8 mouse cellular contexts compared by ENCODE assay signal in genomic region chr10:94311511-94312006, GRCm38 (mm10). TPM values are rescaled to one million over a fixed set of nuclear protein-coding genes. Genes with fewer than 3 reads are reported as not detected.
DNase-seq lines count a peak whose midpoint lies in the region; ATAC-seq and TF ChIP-seq lines count a peak whose summit lies in the region.

TSS of gene Tmcc3 (plus strand) at chr10:94311949.

- no peaks in the 10 kb centered on the region; the same call in 1 of the 2 replicates for H3K27me3 ChIP-seq in ES-Bruce4 (ENCODE audit: control insufficient read depth, insufficient read depth, low read length, poor library complexity, severe bottlenecking)
- H3K27me3 ChIP-seq in embryonic facial prominence, embryonic 13.5 days = peaks cover 43% of the 10 kb centered on the region
- H3K27me3 ChIP-seq in heart, embryonic 15.5 days = peaks cover 9% of the 10 kb centered on the region
- 0 out of 2 replicates have a peak, but pooled peaks cover 4% of the 10 kb centered on the region for H3K27me3 ChIP-seq in neural tube, embryonic 13.5 days

- TF ChIP-seq POLR2A in ES-Bruce4 (IDR thresholded peaks at IDR 0.05; ENCODE audit: insufficient read depth, low read length) = no peak

- peak within 1 kb of the TSS; percentile 59 for H3K4me3 ChIP-seq in ES-Bruce4 (ENCODE audit: low read depth, low read length)
- H3K4me3 ChIP-seq in embryonic facial prominence, embryonic 13.5 days = peak within 1 kb of the TSS; percentile 50
- H3K4me3 ChIP-seq in heart, embryonic 15.5 days = peak within 1 kb of the TSS; percentile 57
- H3K4me3 ChIP-seq in neural tube, embryonic 13.5 days = peak within 1 kb of the TSS; percentile 48

- H3K9me3 ChIP-seq in ES-Bruce4 (replicated peaks; ENCODE audit: control insufficient read depth, insufficient read depth, low read length, poor library complexity, severe bottlenecking) = no peaks in the 10 kb centered on the region
- H3K9me3 ChIP-seq in embryonic facial prominence, embryonic 13.5 days = no peaks in the 10 kb centered on the region; the same call in 1 of the 2 replicates
- H3K9me3 ChIP-seq in heart, embryonic 15.5 days (replicated peaks) = no peaks in the 10 kb centered on the region
- H3K9me3 ChIP-seq in neural tube, embryonic 13.5 days = no peaks in the 10 kb centered on the region

- peak; percentile 24 for ATAC-seq in frontal cortex, adult (ENCODE audit: low TSS enrichment)
- ATAC-seq in embryonic facial prominence, embryonic 13.5 days (ENCODE audit: insufficient number of reproducible peaks, insufficient read depth, low FRiP score, low TSS enrichment, low read depth) = no peak
- ATAC-seq in heart, embryonic 15.5 days (replicated peaks; ENCODE audit: insufficient number of reproducible peaks, insufficient read depth, low FRiP score, low read depth) = no peak
- peak; percentile 30; the same call in 1 of the 2 replicates for ATAC-seq in neural tube, embryonic 13.5 days (ENCODE audit: low read depth)

- H3K27ac ChIP-seq in ES-Bruce4 (ENCODE audit: insufficient read depth, low read length) = no peak within 1 kb of the TSS
- no peak within 1 kb of the TSS for H3K27ac ChIP-seq in embryonic facial prominence, embryonic 13.5 days
- no peak within 1 kb of the TSS for H3K27ac ChIP-seq in heart, embryonic 15.5 days
- H3K27ac ChIP-seq in neural tube, embryonic 13.5 days (replicated peaks) = no peak within 1 kb of the TSS

- intact Hi-C loops in left cerebral cortex, postnatal 10 days (cut with DNase I) = no loop called here

- no peak for DNase-seq in frontal cortex, postnatal 25 days (ENCODE audit: low spot score in 2 of 2)
- no peak for DNase-seq in left cerebral cortex, postnatal 10 days (ENCODE audit: extremely low spot score in 1 of 2, low spot score in 2 of 2)
- no peak for DNase-seq in c-Kit-positive CD71-positive TER-119-positive erythroid progenitor cells, embryonic 14.5 days (ENCODE audit: low spot score)

- WGBS in embryonic facial prominence, embryonic 13.5 days = 3% methylated on average over 19 of the region's 19 CpGs
- 2% methylated on average over 19 of the region's 19 CpGs for WGBS in heart, embryonic 15.5 days
- WGBS in neural tube, embryonic 13.5 days = 2% methylated on average over 19 of the region's 19 CpGs

- TF ChIP-seq CTCF in ES-Bruce4 (IDR thresholded peaks at IDR 0.05; ENCODE audit: low read depth, low read length) = peak; percentile 11

- peak within 1 kb of the TSS; percentile 97 for H3K4me2 ChIP-seq in embryonic facial prominence, embryonic 13.5 days
- H3K4me2 ChIP-seq in heart, embryonic 15.5 days = peak within 1 kb of the TSS; percentile 91
- peak within 1 kb of the TSS; percentile 91 for H3K4me2 ChIP-seq in neural tube, embryonic 13.5 days

- no peaks in the 10 kb centered on the region for H3K36me3 ChIP-seq in ES-Bruce4 (ENCODE audit: control insufficient read depth, insufficient read depth, low read length, poor library complexity, severe bottlenecking)
- H3K36me3 ChIP-seq in embryonic facial prominence, embryonic 13.5 days = no peaks in the 10 kb centered on the region
- H3K36me3 ChIP-seq in heart, embryonic 15.5 days = no peaks in the 10 kb centered on the region
- H3K36me3 ChIP-seq in neural tube, embryonic 13.5 days = no peaks in the 10 kb centered on the region

- no peaks in the 10 kb centered on the region for H3K4me1 ChIP-seq in ES-Bruce4 (ENCODE audit: control insufficient read depth, insufficient read depth, low read length)
- H3K4me1 ChIP-seq in embryonic facial prominence, embryonic 13.5 days = peaks cover 14% of the 10 kb centered on the region
- peaks cover 13% of the 10 kb centered on the region for H3K4me1 ChIP-seq in heart, embryonic 15.5 days (replicated peaks)
- H3K4me1 ChIP-seq in neural tube, embryonic 13.5 days (replicated peaks) = peaks cover 16% of the 10 kb centered on the region

- no peak for TF ChIP-seq EP300 in ES-Bruce4 (IDR thresholded peaks at IDR 0.05; ENCODE audit: insufficient read depth, low read depth, low read length)

- H3K9ac ChIP-seq in ES-Bruce4 (ENCODE audit: low read depth, poor library complexity, severe bottlenecking) = peak within 1 kb of the TSS; percentile 22
- H3K9ac ChIP-seq in embryonic facial prominence, embryonic 13.5 days = peak within 1 kb of the TSS; percentile 69
- H3K9ac ChIP-seq in heart, embryonic 15.5 days = peak within 1 kb of the TSS; percentile 50
- peak within 1 kb of the TSS; percentile 69 for H3K9ac ChIP-seq in neural tube, embryonic 13.5 days

RNA-seq across cellular contexts. Expression of gene Tmcc3, which starts in this region (rescaled TPM):
- 14.8 and 15.4 TPM in 2 replicates for polyA plus RNA-seq in ES-Bruce4 (2011; ENCODE audit: insufficient read depth, insufficient read length, low read depth, missing spikeins)
- polyA plus RNA-seq in embryonic facial prominence, embryonic 13.5 days (2015; fragmentation: Nextera tagmentation; extraction: Ambion mirVana) = 5.9 and 7.9 TPM in 2 replicates
- polyA plus RNA-seq in heart, embryonic 15.5 days (2015; fragmentation: Nextera tagmentation; extraction: Ambion mirVana) = 8.0 and 9.2 TPM in 2 replicates
- 10 to 100 TPM; 16.0 to 16.7 TPM for total RNA-seq in left cerebral cortex, postnatal 10 days (2021)
- 12.0 and 12.9 TPM in 2 replicates for polyA plus RNA-seq in neural tube, embryonic 13.5 days (2015; fragmentation: Nextera tagmentation; extraction: Ambion mirVana)

Comparison
In these comparisons a context has a peak if more than half of its experiments do, and no peak if none do; other contexts are left out.
1. ATAC-seq: peak in frontal cortex, adult (single experiment) and neural tube, embryonic 13.5 days (single experiment); none in embryonic facial prominence, embryonic 13.5 days (single experiment) and heart, embryonic 15.5 days (single experiment).
2. Peak in every context shown above with its lines, with median percentiles within 50 percentile points of each other: H3K4me3 ChIP-seq, H3K9ac ChIP-seq and H3K4me2 ChIP-seq.